ENCODE assay signal across 8 mouse cellular contexts in the genomic region with DNA sequence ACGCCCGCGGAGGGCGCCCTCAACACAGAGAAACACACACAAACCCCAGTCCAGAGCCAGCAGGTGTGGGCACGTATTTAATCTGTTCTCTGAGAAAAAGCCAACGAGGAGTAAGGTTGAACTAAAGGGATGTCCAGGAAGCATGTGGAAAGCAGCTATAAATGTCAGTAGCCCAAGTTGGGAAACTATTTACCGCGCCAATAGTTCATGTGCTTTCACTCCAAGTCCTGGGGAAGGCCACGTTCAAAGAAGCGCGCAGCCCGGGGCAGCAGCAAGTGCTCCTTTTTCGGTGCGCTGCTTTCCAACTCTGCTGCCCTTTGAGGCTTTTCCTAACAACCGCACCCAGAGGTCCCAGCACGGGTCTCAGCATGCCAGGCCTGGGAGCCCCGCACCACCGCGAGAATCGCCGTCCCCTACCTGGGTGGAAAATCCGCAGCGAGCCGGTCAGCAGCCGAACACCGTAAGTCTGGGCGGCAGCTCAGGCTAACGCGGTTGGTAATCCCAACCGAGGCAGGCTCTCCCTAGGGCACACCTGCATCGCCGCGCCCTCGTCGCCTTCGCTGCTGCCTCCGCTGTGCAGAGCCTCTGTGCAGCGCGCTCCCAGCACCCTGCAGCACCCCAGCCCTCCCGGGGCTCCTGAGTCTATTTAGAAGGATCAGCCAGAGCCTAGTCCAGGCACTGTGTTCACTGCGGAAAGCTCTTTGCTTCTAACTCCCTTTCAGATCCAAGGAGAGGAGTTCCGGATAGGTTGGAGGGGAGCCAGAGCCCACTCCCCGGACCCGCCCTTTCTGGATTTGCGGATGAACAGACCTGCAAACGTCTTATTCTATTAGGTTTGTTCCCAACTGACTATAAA. TPM values are rescaled to one million over a fixed set of nuclear protein-coding genes. Genes with fewer than 3 reads are reported as not detected.
DNase-seq lines count a peak whose midpoint lies in the region; ATAC-seq lines count a peak whose summit lies in the region.

A gene (minus strand): TSS at position 806 of the 856 bp plus-strand sequence.

- peak within 1 kb of the TSS; percentile 51 for H3K9ac ChIP-seq in midbrain, embryonic 15.5 days

- under 1% methylated on average over 46 of the region's 46 CpGs for WGBS in midbrain, embryonic 15.5 days

- H3K4me3 ChIP-seq in midbrain, embryonic 15.5 days, result peak within 1 kb of the TSS; percentile 43

- H3K27ac ChIP-seq in midbrain, embryonic 15.5 days, result no peak within 1 kb of the TSS

- peaks cover 19% of the 10 kb centered on the region for H3K4me1 ChIP-seq in midbrain, embryonic 15.5 days

- DNase-seq in gastrocnemius, postnatal 14 days, result peak; percentile 8
- no peak for DNase-seq in gastrocnemius, postnatal 36 days
- DNase-seq in 3134 (ENCODE audit: extremely low read depth, insufficient read length, low spot score) (peak; percentile 4), adipocyte (ENCODE audit: low spot score) (no peak)
- peak; percentile 74 for DNase-seq in cerebellum, adult 9-11 months
- peak in 1 of 2 experiments; percentile 34 for DNase-seq in left cerebral cortex, postnatal 10 days (ENCODE audit: extremely low spot score in 1 of 2, low spot score in 2 of 2)

- intact Hi-C loops in gastrocnemius, postnatal 14 days (cut with DNase I; ENCODE audit: low total_unique reads), result no loop called here
- intact Hi-C loops in gastrocnemius, postnatal 36 days (cut with DNase I), result no loop called here
- intact Hi-C loops in left cerebral cortex, postnatal 10 days (cut with DNase I), result loop anchor here (5.0 to 10.0 kb wide), 4 partner anchors 46 to 171 kb away; no protein-coding TSS in a partner anchor

- peak within 1 kb of the TSS; percentile 75 for H3K4me2 ChIP-seq in midbrain, embryonic 15.5 days

- no peaks in the 10 kb centered on the region for H3K36me3 ChIP-seq in midbrain, embryonic 15.5 days (replicated peaks)

- H3K9me3 ChIP-seq in midbrain, embryonic 15.5 days, result no peaks in the 10 kb centered on the region

- peaks cover 28% of the 10 kb centered on the region for H3K27me3 ChIP-seq in midbrain, embryonic 15.5 days (replicated peaks)

- ATAC-seq in granulocyte monocyte progenitor cell, adult 5-6 weeks (replicated peaks; ENCODE audit: poor library complexity, severe bottlenecking), result peak; percentile 44
- ATAC-seq in midbrain, embryonic 15.5 days (replicated peaks), result peak; percentile 76

RNA-seq across cellular contexts. Expression of the gene that starts here (rescaled TPM):
- total RNA-seq in gastrocnemius, postnatal 14 days (2021), result 1 to 10 TPM in 1 of 2 experiments, under 1 TPM in 1; 0.94 to 1.1 TPM
- under 1 TPM; 0.44 to 0.46 TPM for total RNA-seq in gastrocnemius, postnatal 36 days (2021)
- total RNA-seq in granulocyte monocyte progenitor cell, adult 5-6 weeks (2014; fragmentation: Nextera tagmentation), result not detected in 2 replicates
- total RNA-seq in granulocyte monocyte progenitor cell, adult 5-6 weeks (2017), result not detected in 2 replicates
- 100 to 1,000 TPM; 232 to 249 TPM for total RNA-seq in left cerebral cortex, postnatal 10 days (2021)
- 6.5 and 7.1 TPM in 2 replicates for polyA plus RNA-seq in midbrain, embryonic 15.5 days (2015; fragmentation: Nextera tagmentation; extraction: Ambion mirVana)

Comparison
In these comparisons a context has a peak if more than half of its experiments do, and no peak if none do; other contexts are left out.
1. RNA of the gene that starts here (total RNA-seq): 232 to 249 TPM in left cerebral cortex, postnatal 10 days; 0.94 to 1.1 TPM in gastrocnemius, postnatal 14 days, 0.44 to 0.46 TPM in gastrocnemius, postnatal 36 days and not detected in granulocyte monocyte progenitor cell, adult 5-6 weeks; every median in the first group is over 100 times any median in the second.
2. DNase-seq: peak in gastrocnemius, postnatal 14 days (single experiment), 3134 (single experiment) and cerebellum, adult 9-11 months (single experiment); none in gastrocnemius, postnatal 36 days (0 of 2) and adipocyte (single experiment).
3. Peak in ATAC-seq in granulocyte monocyte progenitor cell, adult 5-6 weeks; RNA of the gene not detected or under 1 TPM.